Mouse (Mus musculus) kidney, adult 2 months (tissue): ENCODE measurements at regions not wholly inside any gene's neighbourhood (a gene's known extent, or its start where the extent isn't known, plus 50 kb on each side); places are given as distances from the start of the nearest gene placed in this dataset.

ENCODE experiments used
- DNase-seq: peaks from one replicate; pipeline ENCODE4 v3.0.0; 2021
- H3K27ac ChIP-seq: fragments of 200-500 bp; 2 replicates; pipeline ENCODE4 v1.5.1; 2012; ENCODE audit warnings: low read depth, low read length, control low read depth, inconsistent platforms; ENCODE audit not compliant: insufficient read depth
- H3K27me3 ChIP-seq: fragments of 200-500 bp; replicated peaks from 2 replicates; pipeline ENCODE4 v1.6.1; 2012; ENCODE audit warnings: mild to moderate bottlenecking, moderate library complexity, low read length, inconsistent platforms; ENCODE audit not compliant: control insufficient read depth, insufficient read depth
- H3K36me3 ChIP-seq: fragments of 200-500 bp; 2 replicates; pipeline ENCODE4 v1.6.1; 2012; ENCODE audit warnings: mild to moderate bottlenecking, moderate library complexity, low read length, inconsistent platforms; ENCODE audit not compliant: control insufficient read depth, insufficient read depth
- H3K4me1 ChIP-seq: fragments of 200-500 bp; 2 replicates; pipeline ENCODE4 v1.6.1; 2011; ENCODE audit warnings: low read length; ENCODE audit not compliant: control insufficient read depth, insufficient read depth
- H3K4me3 ChIP-seq: fragments of 200-500 bp; 2 replicates; pipeline ENCODE4 v1.5.1; 2011; ENCODE audit warnings: mild to moderate bottlenecking, low read depth, low read length, control low read depth; ENCODE audit not compliant: insufficient read depth
- CTCF ChIP-seq: fragments of 200-500 bp; conservative IDR thresholded peaks from 2 replicates; pipeline ENCODE4 v1.5.1; 2011; ENCODE audit warnings: low read depth, mild to moderate bottlenecking, control low read depth, low read length, moderate library complexity, mixed read lengths; ENCODE audit not compliant: insufficient read depth, insufficient read length
- POLR2A ChIP-seq: fragments of 200-500 bp; IDR thresholded peaks from one replicate; pipeline ENCODE4 v1.6.1; 2011; ENCODE audit warnings: low read depth, low read length, control low read depth
- WGBS: fragments of 180-500 bp; shearing (Covaris S2); methylation state at CpG from one replicate; pipeline ENCODE4 v1.1.7; 2018; 5-methylcytosine and 5-hydroxymethylcytosine counted together

DNA sequence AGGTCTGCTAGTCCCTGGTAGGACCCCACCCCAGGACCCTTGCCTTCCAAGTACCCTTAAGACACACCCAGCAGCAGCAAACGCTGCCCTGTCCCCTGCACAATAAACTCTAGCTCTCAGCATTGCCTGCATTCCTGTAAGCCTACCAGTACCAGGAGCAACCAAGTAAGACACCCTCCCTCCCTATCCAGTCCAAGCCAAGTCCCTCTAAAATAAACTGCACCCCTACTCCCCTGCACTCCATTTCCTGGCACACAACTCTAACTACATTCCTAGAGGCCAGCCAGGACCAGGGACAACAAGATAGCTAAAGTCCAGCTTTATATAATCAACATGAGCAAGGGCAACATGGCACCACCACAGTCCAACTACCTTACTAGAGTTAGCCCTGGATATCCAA, 103.5 kb downstream of the Ids start:
- H3K36me3 ChIP-seq: no peaks in the 10 kb centered on the region
- no peak overlapping the region for H3K27ac ChIP-seq
- H3K27me3 ChIP-seq: no peaks in the 10 kb centered on the region
- H3K4me1 ChIP-seq: no peaks in the 10 kb centered on the region
- no peak for TF ChIP-seq POLR2A
- DNase-seq: peak; percentile 0
- WGBS: 23% methylated on average over 1 of the region's 1 CpGs
- H3K4me3 ChIP-seq: no peak overlapping the region

DNA sequence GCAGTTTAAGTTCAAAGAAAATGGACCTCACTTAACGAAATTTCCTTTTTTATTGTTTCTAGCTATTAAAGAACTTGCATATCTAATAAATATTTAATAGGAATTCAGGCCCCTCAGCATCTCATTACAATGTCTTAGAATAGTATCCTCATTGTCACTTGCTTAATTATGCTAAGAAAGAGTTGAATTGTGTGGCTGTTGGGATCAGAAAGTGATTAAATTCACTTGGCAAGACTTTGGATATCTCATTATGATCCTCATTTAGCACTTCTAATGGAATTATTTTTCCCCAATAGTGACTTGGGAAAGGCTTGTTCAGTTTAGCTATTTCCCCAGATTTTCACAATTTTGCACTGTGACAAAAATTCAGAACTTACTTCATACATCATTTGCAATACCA, 148.9 kb downstream of the Ids start:
- 100% methylated on average over 1 of the region's 1 CpGs for WGBS
- Histone ChIP-seq H3K4me3 (no peak overlapping the region), H3K27ac (no peak overlapping the region), H3K27me3 (no peaks in the 10 kb centered on the region), H3K4me1 (no peaks in the 10 kb centered on the region), H3K36me3 (no peaks in the 10 kb centered on the region)
- TF ChIP-seq POLR2A (no peak), CTCF (no peak)
- DNase-seq: no peak

DNA sequence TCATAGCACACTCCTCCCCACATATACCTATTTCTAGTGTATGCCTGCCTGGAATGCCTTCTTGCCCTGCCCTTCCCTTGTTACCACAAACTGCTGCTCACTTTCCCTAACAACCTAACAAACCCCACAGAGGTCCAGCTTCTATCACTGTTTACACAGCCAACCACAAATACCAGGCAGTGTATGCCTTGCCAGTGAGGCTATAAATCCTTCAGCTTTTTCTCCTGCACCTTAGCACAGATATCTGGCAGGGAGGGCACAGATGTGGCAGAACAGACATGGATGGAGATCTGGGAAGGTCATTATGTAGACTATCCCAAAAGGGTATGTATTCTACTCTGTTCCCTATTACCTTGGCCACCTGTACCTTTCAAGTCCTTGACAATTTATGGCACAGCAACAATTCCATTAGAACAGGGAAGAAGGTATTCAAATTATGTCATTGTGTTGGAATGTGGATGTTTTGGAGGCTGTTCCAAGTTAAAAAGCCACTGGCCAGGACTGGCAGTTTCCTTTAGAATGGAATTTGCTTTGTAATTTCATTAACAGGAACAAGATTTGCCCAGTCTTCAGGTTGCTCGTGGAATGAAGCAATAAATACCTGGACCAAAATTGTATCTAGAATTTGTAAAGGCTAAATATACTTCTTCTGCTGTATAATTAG, 180.3 kb downstream of the Ids start:
- TF ChIP-seq POLR2A (no peak), CTCF (no peak)
- H3K4me1 ChIP-seq: no peaks in the 10 kb centered on the region
- peak; percentile 57 for DNase-seq
- H3K36me3 ChIP-seq: no peaks in the 10 kb centered on the region
- no peaks in the 10 kb centered on the region for H3K27me3 ChIP-seq
- H3K4me3 ChIP-seq: no peak overlapping the region
- 7% methylated on average over 1 of the region's 1 CpGs for WGBS
- H3K27ac ChIP-seq: peak overlapping the region; percentile 90

DNA sequence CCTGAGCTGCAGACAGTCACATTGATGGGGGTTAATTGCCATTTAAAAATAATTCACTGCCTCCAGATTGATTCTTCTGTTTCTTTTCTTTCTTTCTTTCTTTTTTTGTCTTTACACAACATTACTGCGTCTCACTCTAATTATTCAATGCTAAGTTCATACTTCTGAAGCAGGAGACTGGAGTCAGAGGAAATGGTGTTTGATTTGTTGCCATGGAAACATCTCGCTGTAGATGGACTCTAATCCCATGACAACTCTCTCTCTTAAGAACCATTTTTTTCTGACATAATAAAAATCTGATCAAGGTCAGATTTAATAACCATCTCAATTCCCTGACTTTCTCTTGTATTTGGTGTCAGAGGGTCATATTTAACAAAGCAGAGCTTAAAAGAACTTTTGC, 195.1 kb downstream of the Ids start:
- H3K4me1 ChIP-seq: no peaks in the 10 kb centered on the region
- TF ChIP-seq POLR2A: no peak
- no peaks in the 10 kb centered on the region for H3K27me3 ChIP-seq
- no peaks in the 10 kb centered on the region for H3K36me3 ChIP-seq
- no peak overlapping the region for H3K27ac ChIP-seq
- no peak overlapping the region for H3K4me3 ChIP-seq
- no peak for DNase-seq
- 45% methylated on average over 2 of the region's 2 CpGs for WGBS

DNA sequence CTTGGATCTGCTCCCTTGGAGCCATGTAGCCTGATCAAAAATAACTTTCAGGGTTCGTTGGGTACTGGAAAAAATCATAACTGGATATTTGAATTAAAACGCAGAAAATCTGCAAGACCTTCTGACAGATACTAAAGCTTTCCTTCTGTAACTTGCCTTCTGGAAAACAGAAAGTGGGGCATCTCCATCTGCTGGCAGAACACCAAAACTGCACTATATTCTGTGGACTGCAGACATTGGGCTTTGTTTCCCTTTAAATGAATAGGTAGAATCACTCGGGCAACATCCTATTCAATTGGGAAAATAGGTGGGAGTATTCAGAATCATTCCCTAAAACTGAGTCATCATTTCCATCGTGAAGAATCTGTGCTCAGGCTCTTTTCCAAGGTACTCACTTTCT, 203.9 kb downstream of the Ids start:
- Histone ChIP-seq H3K4me3 (no peak overlapping the region), H3K4me1 (no peaks in the 10 kb centered on the region), H3K27me3 (no peaks in the 10 kb centered on the region), H3K27ac (no peak overlapping the region), H3K36me3 (no peaks in the 10 kb centered on the region)
- TF ChIP-seq POLR2A (no peak), CTCF (no peak)
- WGBS: 2% methylated on average over 4 of the region's 4 CpGs
- DNase-seq: peak; percentile 17
